Mouse (Mus musculus) right cerebral cortex, adult 2 months (tissue): ENCODE results near the gene Fdxacb1.
A peak's percentile ranks its signal among the peaks of the same experiment; 100 is the strongest.

Experiments
- DNase-seq, 2 experiments: peaks; one replicate each; pipeline ENCODE4 v3.0.0; 2021 to 2022; ENCODE audit warnings: low spot score in 2 of 2

Fdxacb1 gene

GRCm38 (mm10) chr9:50768107-50769002 lies at the start of gene Fdxacb1:
Gene Fdxacb1, plus strand, starts transcription at chr9:50768236.
- peak; percentile 99 to 100 for DNase-seq

DNA sequence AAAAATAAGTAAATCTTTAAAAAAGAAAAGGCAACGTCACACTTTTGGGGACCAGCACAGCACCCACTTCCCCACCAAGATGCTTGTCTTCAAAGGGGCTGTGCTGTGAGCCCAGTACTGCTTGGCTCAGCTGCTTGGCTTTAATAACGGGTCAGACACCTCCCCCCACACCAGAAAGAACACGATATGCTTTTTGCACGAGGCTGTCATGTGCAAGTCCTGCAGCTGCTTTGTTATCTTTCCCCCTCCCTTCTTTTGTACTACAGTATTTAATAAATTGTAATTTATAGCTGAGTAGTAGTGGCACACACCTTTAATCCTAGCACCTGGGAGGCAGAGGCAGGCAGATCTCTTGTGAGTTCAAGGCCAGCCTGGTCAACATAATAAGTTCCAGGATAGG lies 49.2 kb upstream of the Fdxacb1 start:
- DNase-seq = no peak

GRCm38 (mm10) chr9:50721061-50721460 lies 47.0 kb upstream of the Fdxacb1 start:
- no peak for DNase-seq

- DNase-seq = no peak
These were observed 45.6 kb upstream of the Fdxacb1 start for GRCm38 (mm10) chr9:50722451-50722911.

- DNase-seq = peak; percentile 67 to 74
These were observed 44.6 kb upstream of the Fdxacb1 start for GRCm38 (mm10) chr9:50723406-50723805.

DNA sequence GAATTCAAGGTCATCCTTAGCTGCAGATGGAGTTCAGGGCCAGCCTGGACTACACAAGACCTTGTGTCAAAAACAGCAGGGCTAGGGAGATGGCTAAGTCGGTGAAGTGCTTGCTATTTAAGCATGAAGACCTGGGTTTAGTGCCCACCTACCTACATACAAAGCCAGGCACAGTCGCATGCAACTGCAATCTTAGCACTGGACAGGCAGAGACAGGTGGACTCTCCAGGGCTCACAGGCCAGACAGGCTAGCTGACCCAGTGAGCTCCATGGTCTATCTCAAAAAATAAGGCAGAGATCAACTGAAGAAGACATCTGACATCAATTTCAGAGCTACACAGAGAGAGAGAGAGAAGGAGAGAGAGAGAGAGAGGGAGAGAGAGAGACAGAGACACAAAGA lies 43.9 kb upstream of the Fdxacb1 start:
- DNase-seq = no peak

GRCm38 (mm10) chr9:50724661-50725330 lies 43.2 kb upstream of the Fdxacb1 start:
- DNase-seq = no peak

DNA sequence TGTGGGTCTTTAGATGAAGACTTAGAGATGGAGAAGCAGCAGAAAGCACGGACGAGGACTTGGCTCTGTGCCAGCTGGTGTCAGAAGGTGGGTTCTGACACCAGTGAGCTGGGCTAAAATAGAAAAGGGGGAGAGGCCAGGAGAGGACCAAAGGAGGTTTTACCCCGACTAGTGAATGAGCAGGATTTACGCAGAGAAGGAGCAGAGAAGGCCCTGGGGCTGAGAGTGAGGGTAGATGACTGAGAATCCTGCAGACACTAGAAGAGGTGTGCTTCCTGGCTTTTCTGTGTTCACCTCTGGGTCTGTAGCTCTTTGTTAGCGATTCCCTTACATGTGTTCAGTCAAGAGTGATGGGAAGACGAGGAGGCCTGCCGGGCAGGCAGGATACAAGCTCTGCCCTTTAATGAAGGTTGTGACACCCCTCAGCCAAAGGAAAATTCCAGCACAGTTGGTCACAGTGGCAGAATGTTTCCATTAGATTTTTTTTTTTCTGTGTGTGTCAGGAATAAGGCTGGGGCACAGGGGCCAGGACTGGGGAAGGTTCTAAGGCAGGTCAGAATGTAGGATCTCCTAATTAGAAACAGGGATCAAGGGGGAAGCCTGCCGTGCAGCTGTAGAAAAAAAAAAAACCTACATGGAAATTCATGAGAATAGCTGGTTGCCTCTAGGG lies 42.0 kb upstream of the Fdxacb1 start:
- DNase-seq = no peak

GRCm38 (mm10) chr9:50727171-50727924 lies 40.7 kb upstream of the Fdxacb1 start:
- peak; percentile 78 to 79 for DNase-seq

DNA sequence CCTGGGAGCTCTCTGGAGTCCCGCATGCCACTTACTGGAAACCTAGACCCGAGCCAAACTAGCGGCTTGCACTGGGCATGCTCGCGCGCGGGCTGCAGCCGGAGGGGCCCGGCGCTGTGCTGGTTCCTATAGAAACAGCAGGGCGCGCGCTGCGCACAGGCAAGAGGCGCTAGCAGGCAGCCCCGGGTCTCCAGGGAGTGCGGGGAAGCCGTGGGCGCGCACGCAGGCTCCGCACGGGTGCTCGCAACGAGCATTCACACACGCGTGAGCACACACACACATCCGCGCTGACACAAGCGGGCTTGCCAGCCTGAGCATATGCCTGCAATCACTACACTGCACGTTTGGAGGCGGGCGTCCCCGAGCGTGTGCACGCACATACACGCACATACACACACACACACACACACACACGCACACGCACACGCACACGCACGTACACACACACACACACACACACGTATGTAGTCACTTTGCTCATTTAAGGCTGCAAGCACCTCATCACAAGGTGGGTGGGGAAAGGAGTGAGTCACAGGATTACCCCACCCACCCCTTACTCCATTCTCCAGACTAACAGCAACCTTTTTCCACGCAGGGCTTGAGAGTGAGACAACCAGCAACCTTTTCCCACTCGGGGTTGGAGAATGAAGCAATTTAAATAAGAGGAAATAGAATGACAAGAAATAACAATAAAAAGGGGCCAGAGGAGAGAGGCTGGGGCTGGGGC lies 39.9 kb upstream of the Fdxacb1 start:
- peak; percentile 87 to 89 for DNase-seq

GRCm38 (mm10) chr9:50729600-50729999 lies 38.4 kb upstream of the Fdxacb1 start:
- no peak for DNase-seq

- no peak for DNase-seq
These were observed 35.5 kb upstream of the Fdxacb1 start for GRCm38 (mm10) chr9:50732560-50732959.

- peak; percentile 59 to 75 for DNase-seq
These were observed 33.0 kb upstream of the Fdxacb1 start for GRCm38 (mm10) chr9:50734989-50735388.

DNA sequence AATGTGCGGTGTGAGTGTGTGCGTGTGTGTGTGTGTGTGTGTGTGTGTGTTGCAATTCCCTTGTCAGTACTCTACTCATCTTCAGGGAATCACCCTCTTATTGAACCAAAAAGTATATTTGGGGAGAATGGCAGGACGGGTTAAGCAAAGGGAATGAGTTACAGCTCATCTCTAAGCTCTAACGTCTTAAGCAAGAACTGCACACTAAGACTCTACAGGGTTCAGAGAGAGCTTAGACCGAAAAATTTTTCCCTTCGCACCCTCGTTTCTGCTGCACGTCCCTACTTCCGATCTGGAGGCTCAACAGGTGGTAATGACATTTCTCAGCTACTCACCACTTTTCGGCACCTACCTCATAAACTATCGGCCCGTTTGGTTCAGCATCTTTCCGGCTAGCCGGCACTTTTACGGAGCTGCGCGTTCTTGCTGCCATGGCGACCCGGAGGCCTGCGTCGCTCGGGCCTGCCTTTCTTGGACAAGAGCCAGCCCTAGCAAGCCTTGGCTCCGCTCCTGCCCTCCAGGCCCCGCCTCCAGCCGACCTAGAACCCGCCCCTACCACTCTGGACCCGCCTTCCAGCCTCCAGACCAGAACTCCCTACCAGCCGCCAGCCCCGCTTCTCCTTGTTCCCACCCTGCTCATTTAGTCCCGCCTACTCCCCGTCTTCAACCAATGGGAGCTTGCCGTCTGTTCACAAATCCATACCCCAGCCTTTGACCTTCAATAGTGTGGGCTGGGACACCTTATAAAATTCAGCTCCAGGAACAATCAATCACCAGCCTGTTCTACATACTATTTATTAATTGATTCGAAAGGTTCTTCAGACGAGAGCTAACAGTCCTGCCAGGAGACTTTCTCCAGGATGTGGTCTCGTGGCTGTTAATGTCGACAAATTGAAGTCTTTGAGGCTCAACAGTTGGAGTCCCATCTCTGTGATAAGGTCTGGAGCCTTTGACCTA lies 28.8 kb upstream of the Fdxacb1 start, which contains the start of gene Dixdc1:
Gene Dixdc1, minus strand, starts transcription at position 604 of the 957 bp plus-strand sequence.
- peak; percentile 87 to 88 for DNase-seq

GRCm38 (mm10) chr9:50740867-50741784 lies 26.9 kb upstream of the Fdxacb1 start:
- no peak for DNase-seq

DNA sequence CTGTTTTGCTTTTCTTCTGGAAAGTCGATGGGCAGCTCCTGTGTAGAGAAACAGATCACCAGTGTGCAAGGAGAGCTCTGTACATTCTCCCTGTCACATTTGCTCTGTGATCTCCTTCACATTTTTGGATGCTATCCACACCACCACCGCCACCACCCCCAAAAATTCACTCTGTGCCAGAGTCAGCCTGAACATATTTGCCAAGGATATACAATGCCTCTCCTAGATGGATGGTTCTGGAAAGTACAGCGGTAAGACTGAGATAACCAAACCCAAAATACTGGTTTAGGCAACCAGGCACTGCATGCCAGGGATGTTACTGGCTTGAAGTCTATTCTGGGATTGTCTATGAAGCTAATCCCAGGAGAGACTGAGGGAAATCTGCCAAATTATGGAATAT lies 25.8 kb upstream of the Fdxacb1 start:
- no peak for DNase-seq

GRCm38 (mm10) chr9:50742744-50743143 lies 25.3 kb upstream of the Fdxacb1 start:
- DNase-seq = no peak

DNA sequence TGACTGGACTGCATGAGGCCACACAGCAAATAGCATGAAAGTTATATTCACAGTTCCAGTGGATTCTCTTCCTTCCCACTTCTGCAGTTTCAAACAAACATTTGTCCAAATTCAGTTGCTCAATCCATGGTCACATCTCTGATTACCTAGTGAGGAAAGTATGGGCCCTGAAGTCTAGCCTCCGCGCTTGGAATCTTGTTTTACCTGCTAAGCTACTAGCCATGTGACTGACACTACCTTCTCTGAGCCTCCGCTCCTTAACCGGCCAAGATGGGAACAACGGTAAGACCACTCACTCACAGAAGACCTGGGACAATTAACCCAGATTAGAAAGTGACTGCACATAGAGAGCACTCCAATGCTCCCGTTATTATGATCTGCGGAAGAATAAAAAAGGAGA lies 22.2 kb upstream of the Fdxacb1 start:
- DNase-seq = no peak
